Mouse (Mus musculus): ENCODE data around the gene Sap30. TPM values are rescaled to one million over a fixed set of nuclear protein-coding genes. Genes with fewer than 3 reads are reported as not detected.

Sap30 gene
- total RNA-seq, 4 experiments from 2014 or later, result 8.7 to 11.0 (median 10.6) TPM

GRCm38 (mm10) chr8:57441556-57441955 is 46.1 kb downstream of the Sap30 start:
- no peak for DNase-seq (ENCODE audit: low spot score in 2 of 2)

GRCm38 (mm10) chr8:57441131-57441530 is 46.5 kb downstream of the Sap30 start:
- no peak for DNase-seq (ENCODE audit: low spot score in 2 of 2)

- no peak for DNase-seq (ENCODE audit: low spot score in 2 of 2)
Observed at GRCm38 (mm10) chr8:57436437-57436796, 51.2 kb downstream of the Sap30 start.

GRCm38 (mm10) chr8:57435768-57436436 is 51.8 kb downstream of the Sap30 start:
- no peak for DNase-seq (ENCODE audit: low spot score in 2 of 2)

- DNase-seq (ENCODE audit: low spot score in 2 of 2), result no peak
Observed at GRCm38 (mm10) chr8:57432802-57433201, 54.9 kb downstream of the Sap30 start.

Other genes with a start within 250 kb of the Sap30 start
- under 1 TPM in 2 of 4 experiments, not detected in 2; 0.11 to 0.15 TPM for gene Hand2, start 166.9 kb downstream of the Sap30 start, total RNA-seq (2022)
- gene Scrg1, start 31.9 kb downstream of the Sap30 start, total RNA-seq (2022), result not detected
- gene Hmgb2, start 24.0 kb upstream of the Sap30 start, total RNA-seq (2022), result 1 to 10 TPM; 2.5 to 6.5 (median 4.8) TPM
- 1 to 10 TPM; 1.6 to 2.2 (median 1.7) TPM for gene Galnt7, start 165.2 kb upstream of the Sap30 start, total RNA-seq (2022)